Mouse (Mus musculus) embryonic facial prominence, embryonic 14.5 days (tissue): ENCODE measurements around the gene Lpin1. TPM values are rescaled to one million over a fixed set of nuclear protein-coding genes. Genes with fewer than 3 reads are reported as not detected.

ENCODE experiments used
- ATAC-seq: fragments of 200-750 bp; cut with Nextera tagmentation; 2 replicates; pipeline ENCODE4 v1.8.0; 2017; ENCODE audit warnings: low read depth, moderate number of reproducible peaks, moderate TSS enrichment
- DNase-seq: peaks from one replicate; pipeline ENCODE4 v3.0.0-alpha.2; 2015; ENCODE audit warnings: low spot score
- H3K27ac ChIP-seq: fragments of 300-500 bp; sonication (generic); replicated peaks from 2 replicates; pipeline ENCODE4 v1.5.1; 2014; ENCODE audit warnings: low read depth, mild to moderate bottlenecking, low read length, moderate library complexity
- H3K27me3 ChIP-seq: fragments of 300-500 bp; sonication (generic); replicated peaks from 2 replicates; pipeline ENCODE4 v1.6.1; 2014; ENCODE audit warnings: low read length; ENCODE audit not compliant: control insufficient read depth, insufficient read depth
- H3K36me3 ChIP-seq: fragments of 300-500 bp; sonication (generic); 2 replicates; pipeline ENCODE4 v1.6.1; 2014; ENCODE audit warnings: low read length, mixed read lengths; ENCODE audit not compliant: control insufficient read depth, insufficient read depth
- H3K4me1 ChIP-seq: fragments of 300-500 bp; sonication (generic); 2 replicates; pipeline ENCODE4 v1.6.1; 2014; ENCODE audit warnings: antibody characterized with exemption, low read length; ENCODE audit not compliant: control insufficient read depth, insufficient read depth
- H3K4me2 ChIP-seq: fragments of 300-500 bp; sonication (generic); 2 replicates; pipeline ENCODE4 v1.6.1; 2014; ENCODE audit warnings: low read depth, mild to moderate bottlenecking, low read length, moderate library complexity, mixed read lengths
- H3K4me3 ChIP-seq: fragments of 300-500 bp; sonication (generic); 2 replicates; pipeline ENCODE4 v1.5.1; 2014; ENCODE audit warnings: low read depth, mild to moderate bottlenecking, low read length
- H3K9ac ChIP-seq: fragments of 300-500 bp; sonication (generic); 2 replicates; pipeline ENCODE4 v1.6.1; 2014; ENCODE audit warnings: low read depth, mild to moderate bottlenecking, low read length, moderate library complexity, mixed read lengths
- H3K9me3 ChIP-seq: fragments of 300-500 bp; sonication (generic); 2 replicates; pipeline ENCODE4 v1.6.1; 2016; ENCODE audit warnings: low read length; ENCODE audit not compliant: control insufficient read depth
- WGBS: fragments of 180-500 bp; shearing (Covaris S2); extraction: QIAGEN DNeasy Blood & Tissue Kit; methylation state at CpG from one replicate; pipeline ENCODE4 v1.1.7; 2014; 5-methylcytosine and 5-hydroxymethylcytosine counted together
- polyA plus RNA-seq: library from polyadenylated mRNA; unstranded; fragments of >200 nt; fragmentation: Nextera tagmentation; extraction: Ambion mirVana; gene quantifications from 2 replicates; pipeline ENCODE4 v1.2.1, GENCODE M21; 2014

Lpin1 gene
- polyA plus RNA-seq, 1 experiment from 2014 or later = 7.1 TPM

DNA sequence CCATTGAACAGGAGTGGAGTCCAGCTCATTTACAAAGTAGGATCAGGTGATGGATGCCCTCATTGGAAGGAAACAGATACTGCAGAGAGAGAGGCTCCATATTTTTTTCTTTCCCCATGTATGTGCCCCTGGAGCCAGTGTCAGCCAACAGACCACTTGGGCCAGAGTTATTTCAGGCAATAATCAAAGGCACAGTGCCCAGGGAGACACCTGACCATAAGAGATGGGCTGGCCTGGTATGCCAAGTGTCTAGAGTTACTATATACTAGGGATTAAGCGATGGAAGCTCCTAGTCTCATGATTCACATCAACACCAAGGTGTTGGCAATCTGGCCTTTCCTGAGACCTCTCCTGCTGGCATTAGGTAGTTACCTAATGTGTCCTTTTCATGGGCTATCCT lies 97.8 kb downstream of the Lpin1 start:
- Histone ChIP-seq H3K4me1 (peaks cover 6% of the 10 kb centered on the region; the same call in 1 of the 2 replicates), H3K27ac (no peak overlapping the region), H3K9ac (no peak overlapping the region), H3K4me2 (no peak overlapping the region), H3K9me3 (0 out of 2 replicates have a peak, but pooled peaks cover 5% of the 10 kb centered on the region), H3K36me3 (no peaks in the 10 kb centered on the region), H3K27me3 (no peaks in the 10 kb centered on the region), H3K4me3 (no peak overlapping the region)
- DNase-seq = no peak
- ATAC-seq = no peak
- WGBS = 93% methylated on average over 1 of the region's 1 CpGs

DNA sequence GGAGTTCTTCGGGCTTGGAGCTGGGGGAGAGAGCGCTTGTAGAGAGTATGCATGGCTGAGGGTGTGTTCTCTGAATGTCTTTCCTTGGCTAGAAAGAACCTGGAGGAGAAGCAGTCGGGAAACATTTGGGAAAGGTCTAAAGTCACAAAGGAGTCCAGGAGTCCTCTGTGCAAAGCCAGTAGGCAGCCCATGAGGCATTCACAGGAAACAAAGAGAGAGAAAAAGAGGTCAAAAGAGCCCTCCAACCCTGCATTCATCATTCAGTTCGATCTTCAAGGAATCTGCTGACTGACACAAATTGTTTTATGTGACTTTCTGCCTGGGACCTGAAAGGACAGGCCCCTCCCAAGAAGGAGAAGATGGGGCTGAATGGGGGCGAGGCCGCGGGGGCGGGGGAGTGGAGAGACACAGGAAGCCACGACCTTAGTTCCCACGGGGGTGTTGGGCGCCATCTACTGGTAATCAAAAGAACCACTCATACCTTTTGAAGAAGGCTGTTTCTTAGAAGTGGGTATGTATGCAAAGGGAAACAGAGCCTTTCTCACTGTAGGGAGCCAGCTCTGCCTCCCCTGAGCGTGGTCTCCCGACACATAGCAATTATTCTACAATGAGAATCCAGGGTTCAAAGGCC lies 101.5 kb downstream of the Lpin1 start:
- 15% methylated on average over 13 of the region's 13 CpGs for WGBS
- Histone ChIP-seq H3K9me3 (0 out of 2 replicates have a peak, but pooled peaks cover 5% of the 10 kb centered on the region), H3K4me3 (no peak overlapping the region), H3K4me1 (peaks cover 6% of the 10 kb centered on the region; the same call in 1 of the 2 replicates), H3K4me2 (0 out of 2 replicates have a peak overlapping the region, but pooled peaks have one; percentile 0), H3K27ac (no peak overlapping the region), H3K9ac (0 out of 2 replicates have a peak overlapping the region, but pooled peaks have one; percentile 1), H3K27me3 (no peaks in the 10 kb centered on the region), H3K36me3 (no peaks in the 10 kb centered on the region)
- DNase-seq = peak; percentile 83
- peak; percentile 75 for ATAC-seq

DNA sequence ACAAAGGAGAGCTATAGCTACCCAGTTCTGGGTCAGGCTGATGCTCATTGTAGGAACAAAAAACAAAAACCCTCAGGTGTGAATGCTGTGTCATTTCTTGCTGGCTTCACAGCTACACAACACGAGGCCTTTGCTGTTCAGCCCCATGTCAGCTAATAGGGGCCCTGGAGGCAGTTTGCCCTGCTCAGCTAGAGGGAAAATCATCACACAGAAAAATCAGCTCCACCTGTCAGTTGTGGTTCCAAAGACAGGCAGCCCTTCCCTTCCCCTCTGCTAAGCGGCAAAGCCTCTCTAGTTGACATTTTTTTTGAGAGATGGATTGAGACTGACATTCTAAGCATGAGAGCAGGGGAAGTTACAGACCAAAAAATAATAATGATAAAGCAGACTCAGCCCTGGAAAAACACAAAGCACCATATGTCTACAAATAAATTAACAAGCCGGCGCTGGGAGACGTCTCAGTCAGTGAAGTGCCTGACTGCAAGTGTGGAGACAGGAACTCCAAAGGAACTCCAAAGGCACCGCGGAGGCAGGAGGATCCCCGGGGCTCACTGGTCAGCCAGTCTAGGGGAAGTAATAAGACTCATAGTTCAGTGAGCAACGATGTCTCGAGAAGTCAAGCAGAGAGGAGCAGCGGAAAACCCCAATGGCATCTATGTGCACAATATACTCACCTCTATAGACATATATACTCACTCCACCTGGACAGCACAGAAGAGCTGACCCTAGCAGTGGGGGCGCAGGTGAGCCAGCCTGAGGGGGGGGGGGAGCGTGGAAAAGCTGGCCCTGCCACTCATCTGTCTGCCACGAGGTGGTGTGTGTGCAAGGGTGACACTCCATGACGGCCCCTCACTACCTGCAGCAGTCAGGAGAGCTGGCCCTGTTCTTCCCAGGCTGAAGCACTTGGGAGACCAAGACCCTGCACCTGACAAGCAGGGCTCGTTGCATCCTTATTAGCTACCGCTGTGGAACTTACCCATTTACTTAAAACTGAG lies 103.7 kb downstream of the Lpin1 start:
- H3K27me3 ChIP-seq = no peaks in the 10 kb centered on the region
- no peak overlapping the region for H3K9ac ChIP-seq
- no peaks in the 10 kb centered on the region for H3K36me3 ChIP-seq
- ATAC-seq (no peak), DNase-seq (no peak)
- 50% methylated on average over 15 of the region's 17 CpGs for WGBS
- H3K4me1 ChIP-seq = peaks cover 6% of the 10 kb centered on the region; the same call in 1 of the 2 replicates
- H3K4me3 ChIP-seq = no peak overlapping the region
- no peak overlapping the region for H3K4me2 ChIP-seq
- peaks cover 11% of the 10 kb centered on the region; the same call in 1 of the 2 replicates for H3K9me3 ChIP-seq
- H3K27ac ChIP-seq = no peak overlapping the region

DNA sequence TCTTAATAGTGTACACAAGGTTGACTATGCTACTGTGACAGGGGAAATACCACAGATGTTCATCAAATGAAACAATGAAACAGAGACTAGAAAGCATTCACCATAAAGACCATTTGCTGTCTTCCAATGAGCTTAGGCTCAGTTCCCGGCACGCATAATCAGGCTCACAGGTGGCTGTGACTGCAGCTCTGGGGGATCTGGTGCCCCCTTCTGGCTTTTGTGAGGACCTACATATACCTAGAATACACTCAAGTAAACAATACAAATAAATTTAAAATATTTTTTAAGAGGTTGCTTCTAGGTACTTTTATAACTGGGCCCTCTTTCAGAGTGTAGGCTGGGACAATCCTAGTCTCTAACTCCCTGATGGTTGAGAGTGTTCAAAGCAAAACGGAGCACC lies 106.5 kb downstream of the Lpin1 start:
- no peak overlapping the region for H3K4me2 ChIP-seq
- H3K9me3 ChIP-seq = peaks cover 7% of the 10 kb centered on the region; the same call in 1 of the 2 replicates
- DNase-seq (no peak), ATAC-seq (no peak)
- H3K4me3 ChIP-seq = no peak overlapping the region
- WGBS = 78% methylated on average over 3 of the region's 3 CpGs
- H3K9ac ChIP-seq = no peak overlapping the region
- H3K4me1 ChIP-seq = peaks cover 4% of the 10 kb centered on the region; the same call in 1 of the 2 replicates
- no peaks in the 10 kb centered on the region for H3K27me3 ChIP-seq
- no peaks in the 10 kb centered on the region for H3K36me3 ChIP-seq
- H3K27ac ChIP-seq = no peak overlapping the region

DNA sequence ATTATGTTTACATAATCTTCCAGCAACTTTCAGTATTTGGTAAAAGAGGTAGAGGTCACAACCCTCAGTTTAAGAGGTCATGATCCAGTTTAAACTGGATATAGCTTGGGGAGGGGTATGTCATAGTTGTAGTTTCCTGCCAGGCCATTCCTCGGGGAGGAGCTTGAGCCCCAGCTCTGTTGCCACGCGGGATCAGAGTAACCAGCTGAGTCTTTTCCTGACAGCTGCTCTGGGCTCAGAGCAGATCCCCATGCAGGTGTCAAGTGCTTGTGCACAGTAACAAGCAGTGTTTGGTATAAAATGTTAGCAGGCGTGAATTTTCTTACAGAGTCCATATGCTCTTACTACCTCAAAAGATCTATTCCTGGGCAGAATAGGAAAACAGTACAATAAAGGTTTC lies 112.8 kb downstream of the Lpin1 start:
- H3K4me1 ChIP-seq = no peaks in the 10 kb centered on the region
- ATAC-seq (peak; percentile 77), DNase-seq (peak; percentile 54)

DNA sequence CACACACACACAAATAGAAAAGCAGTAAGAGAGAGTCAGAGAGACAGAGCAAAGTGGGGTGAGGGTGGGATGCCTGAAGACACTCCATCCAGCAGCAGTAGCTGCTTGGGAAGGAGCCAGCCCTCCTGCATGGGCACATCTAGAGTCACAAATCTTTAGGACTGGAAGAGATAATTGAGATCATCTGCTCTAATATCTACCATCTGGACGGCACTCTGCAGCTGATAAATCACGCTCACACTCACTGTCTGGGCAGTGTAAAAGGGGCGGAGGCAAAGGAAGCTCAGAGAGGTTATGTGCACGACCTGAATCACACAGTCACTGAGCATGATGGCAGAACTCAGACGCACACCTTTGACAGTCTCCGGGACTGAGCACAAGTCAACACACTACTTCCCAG lies 118.1 kb downstream of the Lpin1 start:
- DNase-seq (peak; percentile 22), ATAC-seq (no peak)
- no peaks in the 10 kb centered on the region for H3K9me3 ChIP-seq
- H3K4me3 ChIP-seq = no peak overlapping the region
- H3K9ac ChIP-seq = no peak overlapping the region
- H3K36me3 ChIP-seq = no peaks in the 10 kb centered on the region
- H3K4me1 ChIP-seq = no peaks in the 10 kb centered on the region
- H3K27me3 ChIP-seq = no peaks in the 10 kb centered on the region
- no peak overlapping the region for H3K27ac ChIP-seq
- no peak overlapping the region for H3K4me2 ChIP-seq
- 52% methylated on average over 6 of the region's 6 CpGs for WGBS

More for the DNA sequence above, 112.8 kb downstream of the Lpin1 start:
- Histone ChIP-seq H3K9ac (no peak overlapping the region), H3K27me3 (no peaks in the 10 kb centered on the region), H3K27ac (no peak overlapping the region), H3K36me3 (no peaks in the 10 kb centered on the region), H3K9me3 (peaks cover 7% of the 10 kb centered on the region; the same call in 1 of the 2 replicates), H3K4me3 (no peak overlapping the region), H3K4me2 (no peak overlapping the region)
- 24% methylated on average over 4 of the region's 4 CpGs for WGBS

DNA sequence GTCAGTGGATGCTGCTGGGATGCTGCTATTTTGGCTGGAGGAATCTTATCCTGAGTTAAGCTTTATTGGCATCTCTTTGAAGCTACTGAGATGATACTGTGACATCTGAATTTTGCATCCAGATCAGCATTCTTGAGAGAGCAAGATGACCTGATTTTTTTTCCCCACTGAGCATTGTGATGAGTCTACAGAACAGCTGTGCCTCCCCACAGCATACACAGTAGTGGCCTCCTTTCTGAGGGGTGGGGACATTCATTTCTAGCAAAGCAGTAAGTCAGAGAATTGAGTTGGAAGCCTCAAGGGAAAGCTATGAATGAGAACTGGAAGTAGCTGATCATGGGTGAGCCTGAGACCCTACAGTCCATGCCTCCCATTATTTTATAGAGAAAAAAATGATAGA lies 121.9 kb downstream of the Lpin1 start:
- ATAC-seq (no peak), DNase-seq (no peak)
- no peaks in the 10 kb centered on the region for H3K27me3 ChIP-seq

DNA sequence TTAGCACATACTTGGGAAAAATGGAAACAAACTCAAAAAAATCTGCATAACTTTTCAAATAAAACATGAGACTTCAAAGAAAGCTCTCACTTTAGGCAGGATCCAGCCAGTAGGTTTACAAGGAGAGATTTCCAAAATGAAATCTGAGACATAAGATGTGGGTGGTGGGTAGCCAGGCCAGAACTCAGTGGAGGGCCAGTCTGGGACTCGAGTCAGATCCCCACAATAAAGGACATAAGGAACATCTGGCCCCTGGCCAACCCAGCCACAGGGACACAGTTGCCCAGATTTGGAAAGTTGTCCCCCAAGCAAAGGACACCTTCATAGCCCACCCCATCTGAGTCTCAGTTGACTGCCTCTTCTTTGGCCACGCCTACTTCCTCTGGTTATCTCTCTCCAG lies 123.3 kb downstream of the Lpin1 start:
- Histone ChIP-seq H3K4me3 (no peak overlapping the region), H3K27me3 (no peaks in the 10 kb centered on the region), H3K36me3 (no peaks in the 10 kb centered on the region), H3K4me1 (no peaks in the 10 kb centered on the region; the same call in 1 of the 2 replicates), H3K4me2 (no peak overlapping the region), H3K9me3 (no peaks in the 10 kb centered on the region), H3K27ac (no peak overlapping the region), H3K9ac (no peak overlapping the region)
- 47% methylated on average over 2 of the region's 2 CpGs for WGBS
- ATAC-seq (no peak), DNase-seq (no peak)

More for the DNA sequence above, 121.9 kb downstream of the Lpin1 start:
- Histone ChIP-seq H3K9ac (no peak overlapping the region), H3K4me3 (no peak overlapping the region), H3K36me3 (no peaks in the 10 kb centered on the region), H3K4me2 (no peak overlapping the region), H3K9me3 (no peaks in the 10 kb centered on the region), H3K27ac (no peak overlapping the region), H3K4me1 (no peaks in the 10 kb centered on the region; the same call in 1 of the 2 replicates)
